Mouse (Mus musculus): ENCODE measurements around the gene Nipal3. TPM values are rescaled to one million over a fixed set of nuclear protein-coding genes. Genes with fewer than 3 reads are reported as not detected.

Nipal3 gene
- polyA plus RNA-seq, 1 experiment from 2014 or later, result 7.2 TPM

DNA sequence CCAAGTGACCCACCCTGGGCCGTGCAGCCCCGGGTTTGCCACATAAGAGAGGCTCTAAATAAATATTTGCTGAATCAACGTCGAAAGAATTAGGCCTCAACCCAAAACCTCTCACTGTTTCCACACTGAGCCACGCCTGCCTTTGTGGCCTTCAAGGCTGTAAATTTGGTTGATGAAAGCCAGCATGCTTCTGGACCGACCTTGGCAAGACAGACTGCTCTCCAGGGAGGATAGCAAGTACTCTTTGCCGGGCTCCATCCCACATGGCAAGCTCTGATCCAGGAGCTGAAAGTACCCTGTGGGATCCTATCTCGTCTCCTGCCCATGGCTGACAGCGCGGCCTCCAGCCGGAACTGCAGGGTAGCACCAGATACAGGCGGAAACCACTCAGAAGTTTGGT, 14.7 kb upstream of the Nipal3 start:
- ATAC-seq (ENCODE audit: low FRiP score), result no peak
- 58% methylated on average over 12 of the region's 12 CpGs for WGBS

DNA sequence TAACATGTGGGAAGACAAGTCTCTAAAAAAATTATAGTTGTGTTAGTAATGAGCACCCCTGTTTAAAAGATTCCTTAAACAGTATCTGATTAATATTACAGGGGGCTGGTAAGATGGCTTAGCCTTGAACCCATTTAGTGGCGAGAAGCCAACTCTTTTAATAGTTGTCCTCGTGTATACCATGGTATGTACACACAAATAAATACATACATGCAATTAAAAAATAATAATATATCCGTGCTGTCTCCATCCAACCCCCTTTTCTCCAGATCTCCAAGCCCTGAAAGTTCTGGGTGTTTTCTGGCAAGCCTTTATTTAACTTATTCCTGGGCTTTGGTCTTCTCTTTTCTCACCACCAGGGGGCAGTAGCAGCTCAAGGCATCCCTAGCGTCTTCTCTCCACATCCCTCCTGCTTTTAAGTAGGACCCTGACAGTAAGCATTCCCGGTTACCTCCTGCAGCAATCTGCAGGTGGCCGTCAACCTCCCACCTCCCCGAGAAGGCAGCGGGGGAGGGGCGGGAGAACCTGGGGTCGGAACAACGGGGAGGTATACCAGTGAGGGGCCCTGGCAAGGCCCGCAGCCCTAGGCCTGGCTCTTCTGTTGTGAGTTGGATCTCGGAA, 13.7 kb upstream of the Nipal3 start:
- no peak overlapping the region for H3K27ac ChIP-seq
- no peak overlapping the region for H3K4me3 ChIP-seq (replicated peaks; ENCODE audit: low read length)
- ATAC-seq (ENCODE audit: low FRiP score) (peak; percentile 43; the same call in 1 of the 2 replicates), DNase-seq (ENCODE audit: low spot score) (peak; percentile 95)
- H3K9me3 ChIP-seq (ENCODE audit: control insufficient read depth, low read length), result no peaks in the 10 kb centered on the region
- H3K4me1 ChIP-seq (replicated peaks; ENCODE audit: control insufficient read depth, insufficient read depth, low read length), result no peaks in the 10 kb centered on the region; the same call in 1 of the 2 replicates
- peak overlapping the region; percentile 47 for H3K4me2 ChIP-seq (replicated peaks)
- no peaks in the 10 kb centered on the region for H3K27me3 ChIP-seq (ENCODE audit: control insufficient read depth, insufficient read depth, low read length)
- no peaks in the 10 kb centered on the region for H3K36me3 ChIP-seq (replicated peaks; ENCODE audit: control insufficient read depth, insufficient read depth)
- WGBS, result 14% methylated on average over 13 of the region's 13 CpGs
- H3K9ac ChIP-seq, result peak overlapping the region; percentile 51; the same call in 1 of the 2 replicates

More for the DNA sequence above, 14.7 kb upstream of the Nipal3 start:
- Histone ChIP-seq H3K27ac (no peak overlapping the region), H3K36me3 (replicated peaks; ENCODE audit: control insufficient read depth, insufficient read depth) (no peaks in the 10 kb centered on the region), H3K4me2 (replicated peaks) (no peak overlapping the region), H3K9me3 (ENCODE audit: control insufficient read depth, low read length) (no peaks in the 10 kb centered on the region), H3K27me3 (ENCODE audit: control insufficient read depth, insufficient read depth, low read length) (no peaks in the 10 kb centered on the region), H3K4me3 (replicated peaks; ENCODE audit: low read length) (no peak overlapping the region), H3K4me1 (replicated peaks; ENCODE audit: control insufficient read depth, insufficient read depth, low read length) (no peaks in the 10 kb centered on the region; the same call in 1 of the 2 replicates), H3K9ac (no peak overlapping the region)
- DNase-seq (ENCODE audit: low spot score), result no peak

DNA sequence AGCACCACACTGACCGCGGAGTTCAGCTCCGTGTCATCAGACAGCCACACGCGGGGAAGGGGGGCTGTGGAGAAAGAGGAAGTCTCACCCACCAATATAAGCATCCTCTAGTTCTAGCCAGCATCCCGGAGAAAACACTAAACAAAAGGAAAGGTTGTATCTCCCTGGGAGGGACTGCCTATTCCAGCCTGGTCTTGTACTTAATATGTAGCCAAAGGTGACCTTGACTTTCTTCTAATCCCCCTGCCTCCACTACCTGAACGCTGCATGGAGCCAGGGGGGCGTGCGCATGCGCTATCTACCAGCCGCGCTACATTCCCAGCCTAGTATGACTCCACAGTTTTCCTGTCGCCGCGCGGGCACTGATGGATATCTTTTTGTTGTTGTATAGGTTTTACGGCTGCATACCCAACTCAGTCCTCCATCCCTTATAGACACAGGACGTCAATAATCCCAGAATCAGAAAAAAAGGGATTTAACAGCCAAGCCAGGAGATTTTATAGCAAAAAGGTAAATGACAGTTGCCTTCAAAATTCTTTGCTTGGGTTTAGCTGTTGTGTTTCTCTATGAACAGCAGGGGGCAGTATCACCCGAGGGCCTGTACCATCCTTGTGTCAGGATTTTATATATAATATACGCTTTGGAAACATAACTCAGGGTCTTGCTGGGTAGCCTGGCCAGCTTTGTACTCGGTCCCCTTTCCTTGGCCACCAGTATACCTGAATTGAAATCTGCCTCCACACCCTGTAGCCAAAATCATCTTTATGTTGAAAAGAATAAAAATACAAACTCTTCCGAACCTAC, 12.9 kb upstream of the Nipal3 start:
- no peaks in the 10 kb centered on the region for H3K9me3 ChIP-seq (ENCODE audit: control insufficient read depth, low read length)
- H3K4me3 ChIP-seq (replicated peaks; ENCODE audit: low read length), result peak overlapping the region; percentile 14; the same call in 1 of the 2 replicates
- no peaks in the 10 kb centered on the region; the same call in 1 of the 2 replicates for H3K4me1 ChIP-seq (replicated peaks; ENCODE audit: control insufficient read depth, insufficient read depth, low read length)
- DNase-seq (ENCODE audit: low spot score) (peak; percentile 81), ATAC-seq (ENCODE audit: low FRiP score) (peak; percentile 77; the same call in 1 of the 2 replicates)
- 16% methylated on average over 22 of the region's 22 CpGs for WGBS
- peak overlapping the region; percentile 51 for H3K4me2 ChIP-seq (replicated peaks)
- H3K36me3 ChIP-seq (replicated peaks; ENCODE audit: control insufficient read depth, insufficient read depth), result no peaks in the 10 kb centered on the region
- no peaks in the 10 kb centered on the region for H3K27me3 ChIP-seq (ENCODE audit: control insufficient read depth, insufficient read depth, low read length)
- peak overlapping the region; percentile 29; the same call in 1 of the 2 replicates for H3K9ac ChIP-seq
- H3K27ac ChIP-seq, result no peak overlapping the region

- H3K27ac ChIP-seq, result no peak overlapping the region
- H3K9me3 ChIP-seq (ENCODE audit: control insufficient read depth, low read length), result no peaks in the 10 kb centered on the region
- no peak overlapping the region for H3K4me3 ChIP-seq (replicated peaks; ENCODE audit: low read length)
- DNase-seq (ENCODE audit: low spot score) (no peak), ATAC-seq (ENCODE audit: low FRiP score) (no peak)
- H3K9ac ChIP-seq, result no peak overlapping the region
- H3K36me3 ChIP-seq (replicated peaks; ENCODE audit: control insufficient read depth, insufficient read depth), result no peaks in the 10 kb centered on the region
- 68% methylated on average over 11 of the region's 11 CpGs for WGBS
- H3K4me2 ChIP-seq (replicated peaks), result no peak overlapping the region
- no peaks in the 10 kb centered on the region for H3K27me3 ChIP-seq (ENCODE audit: control insufficient read depth, insufficient read depth, low read length)
- H3K4me1 ChIP-seq (replicated peaks; ENCODE audit: control insufficient read depth, insufficient read depth, low read length), result no peaks in the 10 kb centered on the region; the same call in 1 of the 2 replicates
Measured at GRCm38 (mm10) chr4:135505794-135506193, 11.0 kb upstream of the Nipal3 start.

DNA sequence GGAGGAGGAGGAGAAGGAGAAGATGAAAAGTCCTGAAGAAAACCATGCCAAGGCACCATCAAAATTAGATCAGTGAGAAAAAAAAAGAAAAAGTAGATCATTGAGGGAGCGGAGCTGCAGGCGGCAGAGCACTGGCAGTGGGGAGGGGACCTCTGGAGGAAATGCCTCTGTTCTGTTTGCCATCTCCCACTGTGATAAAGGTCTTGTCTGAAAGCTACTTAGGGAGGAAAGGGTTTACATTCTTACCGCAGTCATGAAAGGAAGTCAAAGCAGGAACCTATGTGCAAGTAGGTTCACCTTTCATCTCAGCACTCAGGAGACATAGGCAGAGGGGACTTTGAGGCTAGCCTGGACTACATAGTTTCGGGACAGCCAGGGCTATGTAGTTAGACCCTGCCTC, 6.7 kb upstream of the Nipal3 start:
- Histone ChIP-seq H3K36me3 (replicated peaks; ENCODE audit: control insufficient read depth, insufficient read depth) (no peaks in the 10 kb centered on the region), H3K9me3 (ENCODE audit: control insufficient read depth, low read length) (no peaks in the 10 kb centered on the region), H3K27me3 (ENCODE audit: control insufficient read depth, insufficient read depth, low read length) (no peaks in the 10 kb centered on the region), H3K4me2 (replicated peaks) (no peak overlapping the region), H3K9ac (no peak overlapping the region), H3K27ac (no peak overlapping the region), H3K4me1 (replicated peaks; ENCODE audit: control insufficient read depth, insufficient read depth, low read length) (no peaks in the 10 kb centered on the region), H3K4me3 (replicated peaks; ENCODE audit: low read length) (no peak overlapping the region)
- ATAC-seq (ENCODE audit: low FRiP score) (no peak), DNase-seq (ENCODE audit: low spot score) (no peak)
- 50% methylated on average over 4 of the region's 4 CpGs for WGBS

DNA sequence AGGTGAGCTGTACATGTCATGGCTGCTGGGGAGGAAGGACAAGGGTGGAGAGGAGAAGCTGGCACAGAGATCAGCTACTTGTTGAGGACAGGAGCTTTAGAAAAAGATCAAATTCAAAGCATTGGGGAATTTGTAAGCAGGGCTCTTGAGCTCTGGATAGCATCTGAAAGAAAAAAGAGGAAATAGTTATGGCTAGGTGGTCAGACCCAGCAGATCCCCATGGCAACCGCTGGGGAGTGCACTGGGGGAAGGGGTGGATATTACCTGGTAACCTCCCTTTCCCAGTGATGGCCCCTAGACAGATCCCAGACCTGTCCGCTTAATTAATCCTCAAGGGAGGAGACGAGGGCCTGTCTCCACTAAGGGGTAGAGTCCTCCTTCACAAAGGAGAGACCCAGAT, 5.0 kb upstream of the Nipal3 start:
- DNase-seq (ENCODE audit: low spot score) (no peak), ATAC-seq (ENCODE audit: low FRiP score) (no peak)
- H3K9ac ChIP-seq, result no peak overlapping the region
- 65% methylated on average over 3 of the region's 3 CpGs for WGBS
- peaks cover 5% of the 10 kb centered on the region; the same call in 1 of the 2 replicates for H3K27me3 ChIP-seq (ENCODE audit: control insufficient read depth, insufficient read depth, low read length)
- peaks cover 9% of the 10 kb centered on the region; the same call in 1 of the 2 replicates for H3K4me1 ChIP-seq (replicated peaks; ENCODE audit: control insufficient read depth, insufficient read depth, low read length)
- no peak overlapping the region for H3K27ac ChIP-seq
- no peak overlapping the region for H3K4me2 ChIP-seq (replicated peaks)
- no peak overlapping the region for H3K4me3 ChIP-seq (replicated peaks; ENCODE audit: low read length)
- no peaks in the 10 kb centered on the region for H3K36me3 ChIP-seq (replicated peaks; ENCODE audit: control insufficient read depth, insufficient read depth)
- no peaks in the 10 kb centered on the region for H3K9me3 ChIP-seq (ENCODE audit: control insufficient read depth, low read length)

DNA sequence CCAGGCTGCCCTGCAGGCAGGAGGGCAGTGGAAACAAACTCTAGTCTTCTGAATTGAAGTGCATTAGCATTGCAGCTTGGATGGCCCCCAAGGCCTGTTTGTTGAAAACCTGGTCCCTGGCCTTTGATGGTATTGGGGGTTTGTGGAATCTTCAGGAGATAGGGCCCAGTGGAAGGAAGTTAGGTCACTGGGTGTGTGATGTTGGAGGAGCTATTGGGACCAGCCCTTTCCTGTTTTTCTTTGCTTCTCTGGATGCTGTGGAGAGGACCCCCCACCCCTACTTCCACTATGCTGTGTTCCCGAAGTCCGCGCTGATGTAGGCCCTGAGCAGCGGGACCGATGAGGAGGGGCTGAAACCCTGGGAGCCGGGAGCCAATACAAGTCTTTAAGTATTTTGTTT, 3.3 kb upstream of the Nipal3 start:
- ATAC-seq (ENCODE audit: low FRiP score), result no peak

DNA sequence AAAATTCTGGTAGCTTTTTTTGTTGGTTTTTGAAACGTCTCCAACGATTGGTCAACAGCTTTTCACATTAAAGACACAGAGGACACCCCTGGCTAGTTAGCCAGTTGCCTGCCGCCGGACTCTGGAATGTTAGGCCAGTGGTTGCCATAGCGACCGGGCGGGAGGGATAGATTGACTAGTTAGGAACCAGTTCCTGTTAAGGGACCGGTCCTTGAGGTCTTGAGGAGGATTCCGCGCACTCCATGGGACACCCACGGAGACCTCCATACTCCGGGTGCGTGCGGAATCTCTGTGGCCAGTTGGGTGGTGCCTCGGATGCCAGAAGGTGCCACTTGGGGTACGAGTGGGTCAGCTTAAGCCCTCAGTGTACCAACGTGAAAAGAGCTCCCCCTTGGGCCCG, 972 bp upstream of the Nipal3 start:
- Histone ChIP-seq H3K4me3 (replicated peaks; ENCODE audit: low read length) (peak overlapping the region; percentile 51; the same call in 1 of the 2 replicates), H3K9ac (0 out of 2 replicates have a peak overlapping the region, but pooled peaks have one; percentile 60), H3K27me3 (ENCODE audit: control insufficient read depth, insufficient read depth, low read length) (peaks cover 5% of the 10 kb centered on the region; the same call in 1 of the 2 replicates), H3K4me2 (replicated peaks) (peak overlapping the region; percentile 67), H3K27ac (no peak overlapping the region), H3K9me3 (ENCODE audit: control insufficient read depth, low read length) (no peaks in the 10 kb centered on the region), H3K4me1 (replicated peaks; ENCODE audit: control insufficient read depth, insufficient read depth, low read length) (peaks cover 16% of the 10 kb centered on the region), H3K36me3 (replicated peaks; ENCODE audit: control insufficient read depth, insufficient read depth) (no peaks in the 10 kb centered on the region)
- no peak for ATAC-seq (ENCODE audit: low FRiP score)
- DNase-seq (ENCODE audit: low spot score), result peak; percentile 48
- WGBS, result 11% methylated on average over 18 of the region's 18 CpGs

More for the DNA sequence above, 3.3 kb upstream of the Nipal3 start:
- Histone ChIP-seq H3K27me3 (ENCODE audit: control insufficient read depth, insufficient read depth, low read length) (peaks cover 5% of the 10 kb centered on the region; the same call in 1 of the 2 replicates), H3K9me3 (ENCODE audit: control insufficient read depth, low read length) (no peaks in the 10 kb centered on the region), H3K4me3 (replicated peaks; ENCODE audit: low read length) (no peak overlapping the region), H3K4me2 (replicated peaks) (no peak overlapping the region), H3K27ac (no peak overlapping the region), H3K9ac (no peak overlapping the region), H3K36me3 (replicated peaks; ENCODE audit: control insufficient read depth, insufficient read depth) (no peaks in the 10 kb centered on the region), H3K4me1 (replicated peaks; ENCODE audit: control insufficient read depth, insufficient read depth, low read length) (peaks cover 16% of the 10 kb centered on the region)
- 78% methylated on average over 6 of the region's 6 CpGs for WGBS
- DNase-seq (ENCODE audit: low spot score), result no peak

DNA sequence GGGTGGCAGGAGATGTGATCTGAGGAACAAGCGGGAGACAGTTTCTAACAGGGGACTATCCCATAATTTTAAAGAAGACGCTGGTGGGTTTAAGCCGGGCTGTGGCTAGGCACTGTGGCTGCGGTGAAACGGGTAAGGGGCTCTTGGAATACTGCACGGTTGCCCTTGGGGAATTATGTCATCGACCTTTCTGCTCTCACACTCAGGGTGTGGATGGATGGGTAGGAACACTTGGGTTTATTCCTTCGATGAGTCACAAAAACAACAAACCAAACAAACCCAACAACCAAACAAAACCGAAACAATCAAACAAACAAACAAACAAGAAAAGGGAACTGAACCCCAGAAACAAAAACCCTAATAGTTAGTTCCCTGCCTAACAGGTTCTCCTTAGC, 556 bp upstream of the Nipal3 start:
- no peaks in the 10 kb centered on the region for H3K9me3 ChIP-seq (ENCODE audit: control insufficient read depth, low read length)
- H3K27ac ChIP-seq, result no peak overlapping the region; the same call in 1 of the 2 replicates
- ATAC-seq (ENCODE audit: low FRiP score), result no peak
- peaks cover 5% of the 10 kb centered on the region; the same call in 1 of the 2 replicates for H3K27me3 ChIP-seq (ENCODE audit: control insufficient read depth, insufficient read depth, low read length)
- WGBS, result 14% methylated on average over 9 of the region's 9 CpGs
- H3K36me3 ChIP-seq (replicated peaks; ENCODE audit: control insufficient read depth, insufficient read depth), result peaks cover 3% of the 10 kb centered on the region; the same call in 1 of the 2 replicates
- H3K4me3 ChIP-seq (replicated peaks; ENCODE audit: low read length), result peak overlapping the region; percentile 51
- H3K9ac ChIP-seq, result peak overlapping the region; percentile 60
- peak overlapping the region; percentile 67 for H3K4me2 ChIP-seq (replicated peaks)
- DNase-seq (ENCODE audit: low spot score), result no peak
- H3K4me1 ChIP-seq (replicated peaks; ENCODE audit: control insufficient read depth, insufficient read depth, low read length), result peaks cover 16% of the 10 kb centered on the region

Data from hindbrain, embryonic 14.5 days (tissue).